Mouse (Mus musculus) hematopoietic multipotent progenitor cell, adult 10-12 weeks (in vitro differentiated cells): ENCODE data around the gene Nanos3. TPM values are rescaled to one million over a fixed set of nuclear protein-coding genes. Genes with fewer than 3 reads are reported as not detected.

Experiments
- polyA plus RNA-seq: library from polyadenylated mRNA; stranded (reverse); fragments of >175 nt; gene quantifications from 2 replicates; pipeline ENCODE4 v1.2.3, GENCODE M21; 2012; ENCODE audit warnings: low replicate concordance

The Nanos3 gene
- polyA plus RNA-seq = 0.42 and 0.59 TPM in 2 replicates

GRCm38 (mm10) chr8:84185117-84185516, at the start of gene Nanos3:
Nanos3 (minus strand) TSS chr8:84185217.

GRCm38 (mm10) chr8:84147769-84148530, 37.1 kb downstream of the Nanos3 start, which contains the start of the genes Cc2d1a and 4930432K21Rik:
Cc2d1a (minus strand) TSS chr8:84147936.
4930432K21Rik (plus strand) TSS chr8:84148025.

GRCm38 (mm10) chr8:84125656-84126055, 59.4 kb downstream of the Nanos3 start, which contains the start of gene Podnl1:
Podnl1 (plus strand) TSS chr8:84125989.

Other genes with a start within 250 kb of the Nanos3 start
- 0.90 and 1.4 TPM in 2 replicates for gene Gm10644, start 230.0 kb downstream of the Nanos3 start, polyA plus RNA-seq
- gene Asf1b, start 229.7 kb downstream of the Nanos3 start, polyA plus RNA-seq = 5.2 and 56.2 TPM in 2 replicates
- gene Prkaca, start 212.2 kb downstream of the Nanos3 start, polyA plus RNA-seq = 22.7 and 25.1 TPM in 2 replicates
- 77.6 and 95.6 TPM in 2 replicates for gene Samd1, start 187.5 kb downstream of the Nanos3 start, polyA plus RNA-seq
- gene 1700067K01Rik, start 183.7 kb downstream of the Nanos3 start, polyA plus RNA-seq = 0.76 and 0.78 TPM in 2 replicates
- 0.22 and 3.9 TPM in 2 replicates for gene 2210011C24Rik, start 173.0 kb downstream of the Nanos3 start, polyA plus RNA-seq
- gene Palm3, start 163.7 kb downstream of the Nanos3 start, polyA plus RNA-seq = 0.13 and 0.14 TPM in 2 replicates
- 67.1 and 69.8 TPM in 2 replicates for gene Il27ra, start 142.6 kb downstream of the Nanos3 start, polyA plus RNA-seq
- gene Rln3, start 140.2 kb downstream of the Nanos3 start, polyA plus RNA-seq = 3.7 and 4.7 TPM in 2 replicates
- gene Gm10643, start 120.1 kb downstream of the Nanos3 start, polyA plus RNA-seq = 0.11 and 0.15 TPM in 2 replicates
- gene Rfx1, start 118.4 kb downstream of the Nanos3 start, polyA plus RNA-seq = 87.3 and 149 TPM in 2 replicates
- 61.7 and 152 TPM in 2 replicates for gene Dcaf15, start 80.4 kb downstream of the Nanos3 start, polyA plus RNA-seq
- 15.7 and 34.9 TPM in 2 replicates for gene Podnl1, start 59.2 kb downstream of the Nanos3 start, polyA plus RNA-seq
- 37.2 and 82.2 TPM in 2 replicates for gene Cc2d1a, start 37.3 kb downstream of the Nanos3 start, polyA plus RNA-seq
- gene 4930432K21Rik, start 37.2 kb downstream of the Nanos3 start, polyA plus RNA-seq = 1.4 and 1.5 TPM in 2 replicates
- 18.1 and 26.1 TPM in 2 replicates for gene Zswim4, start 51.8 kb upstream of the Nanos3 start, polyA plus RNA-seq
- gene D8Ertd738e, start 64.5 kb upstream of the Nanos3 start, polyA plus RNA-seq = 192 and 194 TPM in 2 replicates
- 25.3 and 68.4 TPM in 2 replicates for gene Mri1, start 72.1 kb upstream of the Nanos3 start, polyA plus RNA-seq
- gene Ccdc130, start 85.2 kb upstream of the Nanos3 start, polyA plus RNA-seq = 19.7 and 21.2 TPM in 2 replicates
- gene Cacna1a, start 203.2 kb upstream of the Nanos3 start, polyA plus RNA-seq = 15.5 and 30.3 TPM in 2 replicates